Comparison of ENCODE assay signal across 18 mouse cellular contexts in genomic region chr19:40993356-40993755, GRCm38 (mm10). TPM values are rescaled to one million over a fixed set of nuclear protein-coding genes. Genes with fewer than 3 reads are reported as not detected.
A peak's percentile ranks its signal among the peaks of the same experiment; 100 is the strongest.
DNase-seq lines count a peak whose midpoint lies in the region; ATAC-seq and TF ChIP-seq lines count a peak whose summit lies in the region.
"Had no signal": no experiment of that assay in that cellular context is flagged by ENCODE, and none has a peak within 500 bp of the region (broad histone marks: within the 10 kb centered on the region; RNA-seq: fewer than 3 reads in every experiment).

No protein-coding gene starts in this region.

- no peak for ATAC-seq in inflammation-experienced regulatory T-cells, adult 6 months
- ATAC-seq: forebrain, embryonic 15.5 days; hindbrain, postnatal 0 days; midbrain, embryonic 16.5 days had no signal

- peak overlapping the region; percentile 98 for H3K4me2 ChIP-seq in CH12.LX (ENCODE audit: insufficient read depth, low read depth, poor library complexity, severe bottlenecking)
- H3K4me2 ChIP-seq: forebrain, embryonic 15.5 days; neural tube, embryonic 13.5 days had no signal

- no peaks in the 10 kb centered on the region for H3K27me3 ChIP-seq in CH12.LX (replicated peaks)
- H3K27me3 ChIP-seq: forebrain, embryonic 15.5 days; neural tube, embryonic 13.5 days had no signal

- peak overlapping the region; percentile 66 for H3K27ac ChIP-seq in gastrocnemius, adult 2 months
- H3K27ac ChIP-seq in CH12.LX (ENCODE audit: insufficient read depth, low read depth) (peak overlapping the region; percentile 99), macrophage (peak overlapping the region; percentile 100)
- H3K27ac ChIP-seq: forebrain, embryonic 15.5 days; heart, embryonic 10.5 days; hindbrain, postnatal 0 days; neural tube, embryonic 13.5 days had no signal

- DNase-seq in gastrocnemius, adult 2 months, result no peak
- DNase-seq in gastrocnemius, postnatal 4 days (ENCODE audit: low spot score in 2 of 2), result no peak
- DNase-seq in layer of hippocampus, adult 9-11 months, result peak; percentile 51
- no peak for DNase-seq in layer of hippocampus, adult 18-20 months (ENCODE audit: low spot score in 2 of 2)
- DNase-seq in CH12.LX (ENCODE audit: extremely low read depth), result no peak
- no peak for DNase-seq in T-cell, adult 2 months (ENCODE audit: low spot score)
- DNase-seq: cerebellum, adult 8-10 months had no signal

- H3K79me2 ChIP-seq in CH12.LX (replicated peaks; ENCODE audit: control insufficient read depth, extremely low read depth, insufficient read depth, poor library complexity, severe bottlenecking) (peaks cover 55% of the 10 kb centered on the region), macrophage (ENCODE audit: inconsistent target) (peaks cover 50% of the 10 kb centered on the region)

- H3K4me3 ChIP-seq in gastrocnemius, adult 2 months, result peak overlapping the region; percentile 48
- peak overlapping the region; percentile 66 to 93 (median 77) for H3K4me3 ChIP-seq in CH12.LX (replicated peaks in 1 of 3; ENCODE audit: low read depth in 2 of 3, low read length in 2 of 3, poor library complexity in 1 of 3)
- H3K4me3 ChIP-seq in macrophage (ENCODE audit: inconsistent target), result peak overlapping the region; percentile 51
- H3K4me3 ChIP-seq: forebrain, embryonic 15.5 days; heart, embryonic 10.5 days; neural tube, embryonic 13.5 days had no signal

- H3K4me1 ChIP-seq in CH12.LX (ENCODE audit: control insufficient read depth in 1 of 2, insufficient read depth in 2 of 2), result peaks cover 19 to 60% of the 10 kb centered on the region in 2 experiments
- H3K4me1 ChIP-seq: forebrain, embryonic 15.5 days had no signal

- H3K9ac ChIP-seq in CH12.LX (ENCODE audit: insufficient read depth, low read depth), result peak overlapping the region; percentile 97
- H3K9ac ChIP-seq: forebrain, embryonic 15.5 days; neural tube, embryonic 13.5 days had no signal

- no peak for TF ChIP-seq EP300 in CH12.LX (IDR thresholded peaks at IDR 0.05; ENCODE audit: low read length)

- H3K36me3 ChIP-seq in CH12.LX (replicated peaks in 1 of 2; ENCODE audit: control insufficient read depth in 1 of 2, insufficient read depth in 1 of 2, low read length in 1 of 2), result peaks cover 2 to 19% of the 10 kb centered on the region in 2 experiments
- peaks cover 7% of the 10 kb centered on the region; the same call in 1 of the 2 replicates for H3K36me3 ChIP-seq in macrophage (ENCODE audit: inconsistent target)
- H3K36me3 ChIP-seq: forebrain, embryonic 15.5 days; heart, embryonic 10.5 days; neural tube, embryonic 13.5 days had no signal

- no peak for TF ChIP-seq POLR2A in CH12.LX (IDR thresholded peaks at IDR 0.05; ENCODE audit: low read depth, low read length)

- in situ Hi-C loops in CH12.LX (cut with MboI; ENCODE audit: low pct_ligation_motif_present, low pct_unique_long_range_greater_than_20kb, low sequenced_read_pairs), result no loop called here

- TF ChIP-seq CTCF in gastrocnemius, adult 2 months (IDR thresholded peaks at IDR 0.05), result no peak
- TF ChIP-seq CTCF in CH12.LX (conservative IDR thresholded peaks at IDR 0.05 in 1 of 2, IDR thresholded peaks at IDR 0.05 in 1 of 2; ENCODE audit: low read depth in 2 of 2, low read length in 2 of 2), result no peak

- intact Hi-C loops in gastrocnemius, adult 2 months (cut with DNase I), result no loop called here

- no peaks in the 10 kb centered on the region for H3K9me3 ChIP-seq in CH12.LX (replicated peaks; ENCODE audit: low read length)
- H3K9me3 ChIP-seq: forebrain, embryonic 15.5 days; heart, embryonic 10.5 days; neural tube, embryonic 13.5 days had no signal

- TF ChIP-seq RAD21 in CH12.LX (IDR thresholded peaks at IDR 0.05; ENCODE audit: low read depth, low read length), result no peak

- WGBS in macrophage (ENCODE audit: missing documents), result 47% methylated on average over 5 of the region's 5 CpGs

- dilution Hi-C loops in CH12.LX (cut with MboI; ENCODE audit: extremely low pct_ligation_motif_present, extremely low pct_unique_long_range_greater_than_20kb, low sequenced_read_pairs), result no loop called here

TF ChIP-seq in CH12.LX, 34 proteins besides CTCF, POLR2A, EP300 and RAD21:
- TF ChIP-seq USF2 (conservative IDR thresholded peaks at IDR 0.05; ENCODE audit: low read depth, low read length) (no peak), MAFK (IDR thresholded peaks at IDR 0.05; ENCODE audit: insufficient replicate concordance, low read length) (0 out of 2 replicates have a peak, but pooled peaks have one; percentile 66), ZKSCAN1 (IDR thresholded peaks at IDR 0.05; ENCODE audit: borderline replicate concordance, low read depth, low read length) (no peak)

RNA-seq across cellular contexts. Expression of gene Blnk, which starts 1.0 kb away (rescaled TPM):
- 1 to 10 TPM in 1 of 2 experiments, under 1 TPM in 1; 0.86 to 1.2 TPM for total RNA-seq in gastrocnemius, adult 2 months (2021)
- total RNA-seq in gastrocnemius, postnatal 4 days (2021), result under 1 TPM; 0.78 to 0.93 TPM
- 1 to 10 TPM; 6.1 to 7.5 TPM for total RNA-seq in layer of hippocampus, adult 18-20 months (2021)
- total RNA-seq in CH12.LX (2012; rRNA removed), result 86.8 and 142 TPM in 2 replicates
- total RNA-seq in CH12.LX (2014; rRNA removed), result 101 and 108 TPM in 2 replicates
- polyA plus RNA-seq in CH12.LX (2012; ENCODE audit: insufficient read length, low read depth), result 259 and 284 TPM in 2 replicates
- total RNA-seq in macrophage (2018; cell fraction: chromatin; rRNA removed), result 100 to 1,000 TPM; 104 to 264 (median 194) TPM
- total RNA-seq in macrophage (2018; cell fraction: cytosol; rRNA removed), result 100 to 1,000 TPM; 161 to 197 (median 179) TPM
- 100 to 1,000 TPM in 25 of 26 experiments, 10 to 100 TPM in 1; 97.5 to 181 (median 129) TPM for total RNA-seq in macrophage (2018; cell fraction: nucleus; rRNA removed)
- polyA plus RNA-seq in macrophage (2018), result 96.2 to 234 TPM (median 144 TPM) in 3 replicates
- 1 to 10 TPM in 2 of 3 experiments, not detected in 1; 1.8 to 2.0 TPM for polyA plus RNA-seq in inflammation-experienced regulatory T-cells, adult 6 months (2017; shearing (Covaris generic))

RNA-seq across cellular contexts. Expression of gene Dntt, which starts 35.7 kb away (rescaled TPM):
- total RNA-seq in gastrocnemius, adult 2 months (2021), result not detected
- under 1 TPM in 1 of 2 experiments, not detected in 1; 0.37 TPM for total RNA-seq in gastrocnemius, postnatal 4 days (2021)
- total RNA-seq in layer of hippocampus, adult 18-20 months (2021), result not detected
- total RNA-seq in CH12.LX (2012; rRNA removed) (0.13 TPM in 1 of 2 replicates, not detected in the other), CH12.LX (2014; rRNA removed) (not detected in 2 replicates)
- polyA plus RNA-seq in CH12.LX (2012; ENCODE audit: insufficient read length, low read depth) (not detected in 2 replicates), macrophage (2018) (0.23 TPM in 1 of 3 replicates, not detected in the others)
- total RNA-seq in macrophage (2018; cell fraction: chromatin; rRNA removed), result not detected
- under 1 TPM in 6 of 26 experiments, not detected in 20; 0.09 to 0.13 (median 0.10) TPM for total RNA-seq in macrophage (2018; cell fraction: cytosol; rRNA removed)
- total RNA-seq in macrophage (2018; cell fraction: nucleus; rRNA removed), result not detected
- under 1 TPM in 2 of 3 experiments, not detected in 1; 0.18 to 0.42 TPM for polyA plus RNA-seq in inflammation-experienced regulatory T-cells, adult 6 months (2017; shearing (Covaris generic))
- total RNA-seq: adrenal gland, adult 18-20 months; heart, postnatal 25 days; hindbrain, postnatal 0 days had no signal
- polyA plus RNA-seq: forebrain, embryonic 15.5 days; liver, embryonic 11.5 days; lung, embryonic 16.5 days had no signal

Comparison
In these comparisons a context has a peak if more than half of its experiments do, and no peak if none do; other contexts are left out.
1. RNA of gene Blnk, which starts 1.0 kb away (total RNA-seq): 86.8 to 142 TPM in CH12.LX; 6.1 to 7.5 TPM in layer of hippocampus, adult 18-20 months, 0.86 to 1.2 TPM in gastrocnemius, adult 2 months and 0.78 to 0.93 TPM in gastrocnemius, postnatal 4 days; every median in the first group is over 10 times any median in the second.
2. Peak in every context shown above with its lines, with median percentiles within 50 percentile points of each other: H3K27ac ChIP-seq and H3K4me3 ChIP-seq.